Mouse (Mus musculus) liver, embryonic 14.5 days (tissue): ENCODE measurements around the gene Kif1c. TPM values are rescaled to one million over a fixed set of nuclear protein-coding genes. Genes with fewer than 3 reads are reported as not detected.
A peak's percentile ranks its signal among the peaks of the same experiment; 100 is the strongest.

Experiments used
- ATAC-seq: fragments of 200-750 bp; cut with Nextera tagmentation; 2 replicates; pipeline ENCODE4 v1.8.0; 2017; ENCODE audit warnings: moderate number of reproducible peaks, mild to moderate bottlenecking, moderate library complexity; ENCODE audit not compliant: insufficient read depth
- DNase-seq, 3 experiments: peaks; one replicate each; pipeline ENCODE4 v3.0.0-alpha.2; 2012 to 2013; ENCODE audit warnings: low read depth in 3 of 3, low spot score in 3 of 3
- H3K27ac ChIP-seq: fragments of 300-500 bp; sonication (generic); 2 replicates; pipeline ENCODE4 v1.5.1; 2014; ENCODE audit warnings: moderate library complexity, mild to moderate bottlenecking, control low read depth, inconsistent platforms
- H3K27me3 ChIP-seq: fragments of 300-500 bp; sonication (generic); 2 replicates; pipeline ENCODE4 v1.6.1; 2014; ENCODE audit warnings: mild to moderate bottlenecking, low read length, moderate library complexity; ENCODE audit not compliant: control insufficient read depth, insufficient read depth
- H3K36me3 ChIP-seq: fragments of 300-500 bp; sonication (generic); replicated peaks from 2 replicates; pipeline ENCODE4 v1.6.1; 2014; ENCODE audit warnings: low read depth; ENCODE audit not compliant: control insufficient read depth, insufficient read depth
- H3K4me1 ChIP-seq, 2 experiments: fragments of 200-500 bp in 1 of 2; fragments of 300-500 bp in 1 of 2; sonication (generic) in 1 of 2; replicated peaks; 2 replicates each; pipeline ENCODE4 v1.6.1; 2012 to 2014; ENCODE audit warnings: antibody characterized with exemption in 1 of 2, inconsistent platforms in 1 of 2, low read length in 1 of 2; ENCODE audit not compliant: control insufficient read depth in 2 of 2, insufficient read depth in 2 of 2
- H3K4me2 ChIP-seq: fragments of 300-500 bp; sonication (generic); 2 replicates; pipeline ENCODE4 v1.6.1; 2014; ENCODE audit warnings: low read depth, mild to moderate bottlenecking, control low read depth, moderate library complexity
- H3K4me3 ChIP-seq, 2 experiments: fragments of 200-500 bp in 1 of 2; fragments of 300-500 bp in 1 of 2; sonication (generic) in 1 of 2; 2 replicates each; pipeline ENCODE4 v1.5.1; 2012 to 2014; ENCODE audit warnings: low read depth in 2 of 2, low read length in 2 of 2, mild to moderate bottlenecking in 2 of 2, control low read depth in 1 of 2, inconsistent platforms in 1 of 2, moderate library complexity in 1 of 2; ENCODE audit not compliant: insufficient read depth in 1 of 2
- H3K9ac ChIP-seq: fragments of 300-500 bp; sonication (generic); replicated peaks from 2 replicates; pipeline ENCODE4 v1.6.1; 2014; ENCODE audit warnings: mild to moderate bottlenecking, control low read depth, moderate library complexity
- H3K9me3 ChIP-seq: fragments of 300-500 bp; sonication (generic); 2 replicates; pipeline ENCODE4 v1.6.1; 2016; ENCODE audit warnings: low read length, mixed read lengths; ENCODE audit not compliant: control insufficient read depth
- CTCF ChIP-seq: IDR thresholded peaks from 2 replicates; pipeline ENCODE4 v1.5.1; 2016; ENCODE audit warnings: antibody characterized with exemption, low read depth, control low read depth
- EP300 ChIP-seq: IDR thresholded peaks from 2 replicates; pipeline ENCODE4 v1.6.1; 2016; ENCODE audit warnings: antibody characterized with exemption, low read depth
- WGBS: fragments of 180-500 bp; shearing (Covaris S2); extraction: QIAGEN DNeasy Blood & Tissue Kit; methylation state at CpG from one replicate; pipeline ENCODE4 v1.1.7; 2014; ENCODE audit not compliant: insufficient replicate concordance; 5-methylcytosine and 5-hydroxymethylcytosine counted together
- polyA plus RNA-seq, 2 experiments: library from polyadenylated mRNA; depleted of rRNA in 1 of 2; stranded (reverse) in 1 of 2; unstranded in 1 of 2; fragments of >200 nt; fragmentation: Nextera tagmentation in 1 of 2; extraction: Ambion mirVana in 1 of 2; gene quantifications; 2 replicates each; pipeline versions ENCODE4 v1.2.1 to v1.2.3; 2012 to 2014

Gene Kif1c
- polyA plus RNA-seq, 2 experiments, result 2.2 to 5.9 TPM

- Histone ChIP-seq H3K9ac (peak overlapping the region; percentile 81), H3K4me2 (peak overlapping the region; percentile 91), H3K36me3 (peaks cover 6% of the 10 kb centered on the region), H3K9me3 (no peaks in the 10 kb centered on the region), H3K4me1 (peaks cover 9 to 12% of the 10 kb centered on the region in 2 experiments), H3K27me3 (no peaks in the 10 kb centered on the region), H3K4me3 (peak overlapping the region; percentile 79 to 93), H3K27ac (peak overlapping the region; percentile 74)
- TF ChIP-seq CTCF (peak; percentile 63), EP300 (no peak)
- DNase-seq (peak; percentile 59 to 66 (median 63)), ATAC-seq (no peak)
- 1% methylated on average over 31 of the region's 31 CpGs for WGBS
Observed at GRCm38 (mm10) chr11:70669582-70670345, 30.6 kb upstream of the Kif1c start.

- no peaks in the 10 kb centered on the region for H3K27me3 ChIP-seq
- no peak overlapping the region; the same call in 1 of the 2 replicates for H3K9ac ChIP-seq
- TF ChIP-seq CTCF (no peak), EP300 (no peak)
- ATAC-seq (no peak), DNase-seq (no peak)
- H3K27ac ChIP-seq, result no peak overlapping the region
- peaks cover 9 to 12% of the 10 kb centered on the region in 2 experiments for H3K4me1 ChIP-seq
- WGBS, result 57% methylated on average over 14 of the region's 14 CpGs
- peak overlapping the region; percentile 79 to 93; a peak in 3 of 4 replicates for H3K4me3 ChIP-seq
- peak overlapping the region; percentile 91 for H3K4me2 ChIP-seq
- H3K36me3 ChIP-seq, result no peaks in the 10 kb centered on the region
- H3K9me3 ChIP-seq, result no peaks in the 10 kb centered on the region
Observed at GRCm38 (mm10) chr11:70670483-70670882, 29.9 kb upstream of the Kif1c start.

GRCm38 (mm10) chr11:70671333-70672047, 28.9 kb upstream of the Kif1c start:
- Histone ChIP-seq H3K4me2 (no peak overlapping the region), H3K4me3 (no peak overlapping the region), H3K27me3 (no peaks in the 10 kb centered on the region), H3K9me3 (no peaks in the 10 kb centered on the region), H3K9ac (no peak overlapping the region), H3K27ac (no peak overlapping the region), H3K4me1 (peaks cover 9 to 12% of the 10 kb centered on the region in 2 experiments), H3K36me3 (no peaks in the 10 kb centered on the region)
- 78% methylated on average over 16 of the region's 16 CpGs for WGBS
- TF ChIP-seq CTCF (no peak), EP300 (no peak)
- no peak for DNase-seq
- no peak for ATAC-seq

- ATAC-seq (no peak), DNase-seq (no peak)
- no peak overlapping the region for H3K4me2 ChIP-seq
- peaks cover 0 to 13% of the 10 kb centered on the region in 2 experiments; a peak in 1 of 4 replicates for H3K4me1 ChIP-seq
- H3K27ac ChIP-seq, result no peak overlapping the region
- H3K9ac ChIP-seq, result no peak overlapping the region
- TF ChIP-seq EP300 (no peak), CTCF (no peak)
- 88% methylated on average over 6 of the region's 6 CpGs for WGBS
- H3K9me3 ChIP-seq, result no peaks in the 10 kb centered on the region
- H3K4me3 ChIP-seq, result no peak overlapping the region
- no peaks in the 10 kb centered on the region for H3K36me3 ChIP-seq
- H3K27me3 ChIP-seq, result no peaks in the 10 kb centered on the region
Observed at GRCm38 (mm10) chr11:70674014-70674413, 26.3 kb upstream of the Kif1c start.

- TF ChIP-seq CTCF, result no peak
- TF ChIP-seq EP300, result no peak
- H3K27me3 ChIP-seq, result no peaks in the 10 kb centered on the region
- WGBS, result 54% methylated on average over 11 of the region's 11 CpGs
- H3K4me1 ChIP-seq, result peaks cover 0 to 17% of the 10 kb centered on the region in 2 experiments; a peak in 1 of 4 replicates
- H3K4me2 ChIP-seq, result no peak overlapping the region
- no peak overlapping the region for H3K4me3 ChIP-seq
- H3K9ac ChIP-seq, result no peak overlapping the region
- DNase-seq (no peak), ATAC-seq (no peak)
- no peak overlapping the region for H3K27ac ChIP-seq
- H3K9me3 ChIP-seq, result no peaks in the 10 kb centered on the region
- no peaks in the 10 kb centered on the region for H3K36me3 ChIP-seq
Observed at GRCm38 (mm10) chr11:70674501-70674900, 25.8 kb upstream of the Kif1c start.
